8 mouse cellular contexts compared by ENCODE assay signal in genomic region chr17:78937229-78937853, GRCm38 (mm10). TPM values are rescaled to one million over a fixed set of nuclear protein-coding genes. Genes with fewer than 3 reads are reported as not detected.
A peak's percentile ranks its signal among the peaks of the same experiment; 100 is the strongest.
DNase-seq lines count a peak whose midpoint lies in the region; ATAC-seq lines count a peak whose summit lies in the region.
"Had no signal": no experiment of that assay in that cellular context is flagged by ENCODE, and none has a peak within 500 bp of the region (broad histone marks: within the 10 kb centered on the region; RNA-seq: fewer than 3 reads in every experiment).

No protein-coding gene starts in this region.

- H3K4me3 ChIP-seq in megakaryocyte, embryonic 14.5 days (replicated peaks): peak overlapping the region; percentile 94
- H3K4me3 ChIP-seq in erythroblast, embryonic 14.5 days (replicated peaks): peak overlapping the region; percentile 70
- H3K4me3 ChIP-seq in intestine, embryonic 16.5 days (ENCODE audit: low read length): peak overlapping the region; percentile 91
- H3K4me3 ChIP-seq in neural tube, embryonic 14.5 days (ENCODE audit: low read depth, low read length): peak overlapping the region; percentile 48

- H3K27ac ChIP-seq in intestine, embryonic 16.5 days (ENCODE audit: low read length): no peak overlapping the region
- H3K27ac ChIP-seq in neural tube, embryonic 14.5 days (ENCODE audit: low read depth, low read length): peak overlapping the region; percentile 48

- H3K9me3 ChIP-seq in megakaryocyte, embryonic 14.5 days: no peaks in the 10 kb centered on the region
- H3K9me3 ChIP-seq in erythroblast, embryonic 14.5 days (ENCODE audit: control insufficient read depth, low read length): no peaks in the 10 kb centered on the region
- H3K9me3 ChIP-seq in intestine, embryonic 16.5 days (ENCODE audit: control insufficient read depth, low read length): no peaks in the 10 kb centered on the region
- H3K9me3 ChIP-seq in neural tube, embryonic 14.5 days (ENCODE audit: control insufficient read depth, low read length): no peaks in the 10 kb centered on the region

- H3K9ac ChIP-seq in intestine, embryonic 16.5 days (ENCODE audit: low read depth, low read length): peak overlapping the region; percentile 88
- peak overlapping the region; percentile 44 for H3K9ac ChIP-seq in neural tube, embryonic 14.5 days (replicated peaks; ENCODE audit: low read depth, low read length)

- no peak for DNase-seq in layer of hippocampus, postnatal 25 days (ENCODE audit: extremely low spot score in 1 of 2, low spot score in 1 of 2)
- DNase-seq in kidney, adult 11 months: no peak

- 8% methylated on average over 26 of the region's 26 CpGs for WGBS in intestine, embryonic 16.5 days
- 10% methylated on average over 26 of the region's 26 CpGs for WGBS in neural tube, embryonic 14.5 days

- H3K27me3 ChIP-seq in megakaryocyte, embryonic 14.5 days (replicated peaks): no peaks in the 10 kb centered on the region
- no peaks in the 10 kb centered on the region for H3K27me3 ChIP-seq in erythroblast, embryonic 14.5 days (ENCODE audit: control insufficient read depth)
- H3K27me3 ChIP-seq in intestine, embryonic 16.5 days (replicated peaks; ENCODE audit: control insufficient read depth, insufficient read depth, low read length): no peaks in the 10 kb centered on the region
- H3K27me3 ChIP-seq in neural tube, embryonic 14.5 days (ENCODE audit: control insufficient read depth, insufficient read depth, low read length): no peaks in the 10 kb centered on the region

- no peak for ATAC-seq in megakaryocyte, adult 5-6 weeks (ENCODE audit: poor library complexity, severe bottlenecking)
- ATAC-seq in intestine, embryonic 16.5 days: peak; percentile 31; the same call in 1 of the 2 replicates
- peak; percentile 33 for ATAC-seq in neural tube, embryonic 14.5 days (ENCODE audit: low read depth)

- peaks cover 49% of the 10 kb centered on the region for H3K36me3 ChIP-seq in megakaryocyte, embryonic 14.5 days (replicated peaks; ENCODE audit: low read length)
- peaks cover 38% of the 10 kb centered on the region for H3K36me3 ChIP-seq in erythroblast, embryonic 14.5 days (ENCODE audit: control insufficient read depth)
- H3K36me3 ChIP-seq in intestine, embryonic 16.5 days (ENCODE audit: control insufficient read depth, insufficient read depth, low read length): 0 out of 2 replicates have a peak, but pooled peaks cover 6% of the 10 kb centered on the region
- peaks cover 29% of the 10 kb centered on the region; the same call in 1 of the 2 replicates for H3K36me3 ChIP-seq in neural tube, embryonic 14.5 days (ENCODE audit: control insufficient read depth, insufficient read depth, low read length)

- H3K4me1 ChIP-seq in megakaryocyte, embryonic 14.5 days: peaks cover 44% of the 10 kb centered on the region
- H3K4me1 ChIP-seq in erythroblast, embryonic 14.5 days (ENCODE audit: control insufficient read depth): peaks cover 41% of the 10 kb centered on the region
- peaks cover 16% of the 10 kb centered on the region for H3K4me1 ChIP-seq in intestine, embryonic 16.5 days (ENCODE audit: control insufficient read depth, insufficient read depth, low read length)
- H3K4me1 ChIP-seq in neural tube, embryonic 14.5 days (ENCODE audit: control insufficient read depth, insufficient read depth, low read length): peaks cover 11% of the 10 kb centered on the region; the same call in 1 of the 2 replicates

- H3K4me2 ChIP-seq in intestine, embryonic 16.5 days (ENCODE audit: low read depth, low read length): peak overlapping the region; percentile 83
- H3K4me2 ChIP-seq in neural tube, embryonic 14.5 days (ENCODE audit: low read depth, low read length): peak overlapping the region; percentile 78

RNA-seq across cellular contexts. Expression of gene Ndufaf7, which starts 0.4 kb away (rescaled TPM):
- 2.2 TPM in 1 of 2 replicates, not detected in the other for polyA plus RNA-seq in megakaryocyte, embryonic 14.5 days (2012; ENCODE audit: insufficient read depth, low replicate concordance)
- total RNA-seq in megakaryocyte, adult 5-6 weeks (2015): 61.6 and 64.7 TPM in 2 replicates
- total RNA-seq in megakaryocyte, adult 5-6 weeks (2017): 40.6 and 54.7 TPM in 2 replicates
- 0.04 and 0.08 TPM in 2 replicates for polyA plus RNA-seq in erythroblast, embryonic 14.5 days (2012)
- 46.7 and 50.1 TPM in 2 replicates for polyA plus RNA-seq in intestine, embryonic 16.5 days (2015; fragmentation: Nextera tagmentation; extraction: Ambion mirVana)
- polyA plus RNA-seq in neural tube, embryonic 14.5 days (2014; fragmentation: Nextera tagmentation; extraction: Ambion mirVana): 62.5 and 68.8 TPM in 2 replicates
- 10 to 100 TPM; 52.7 to 58.2 TPM for total RNA-seq in layer of hippocampus, postnatal 25 days (2021)

RNA-seq across cellular contexts. Expression of gene Cebpz, which starts 0.5 kb away (rescaled TPM):
- polyA plus RNA-seq in megakaryocyte, embryonic 14.5 days (2012; ENCODE audit: insufficient read depth, low replicate concordance): 6.0 TPM in 1 of 2 replicates, not detected in the other
- total RNA-seq in megakaryocyte, adult 5-6 weeks (2015): 32.9 and 40.2 TPM in 2 replicates
- 101 and 115 TPM in 2 replicates for total RNA-seq in megakaryocyte, adult 5-6 weeks (2017)
- 0.85 and 1.3 TPM in 2 replicates for polyA plus RNA-seq in erythroblast, embryonic 14.5 days (2012)
- 38.9 and 41.7 TPM in 2 replicates for polyA plus RNA-seq in intestine, embryonic 16.5 days (2015; fragmentation: Nextera tagmentation; extraction: Ambion mirVana)
- polyA plus RNA-seq in neural tube, embryonic 14.5 days (2014; fragmentation: Nextera tagmentation; extraction: Ambion mirVana): 43.5 and 45.3 TPM in 2 replicates
- total RNA-seq in layer of hippocampus, postnatal 25 days (2021): 10 to 100 TPM; 32.5 to 32.9 TPM

RNA-seq across cellular contexts. Expression of gene Cebpzos, which starts 21.0 kb away (rescaled TPM):
- polyA plus RNA-seq in megakaryocyte, embryonic 14.5 days (2012; ENCODE audit: insufficient read depth, low replicate concordance): 4.5 TPM in 1 of 2 replicates, not detected in the other
- 28.2 and 36.8 TPM in 2 replicates for total RNA-seq in megakaryocyte, adult 5-6 weeks (2015)
- total RNA-seq in megakaryocyte, adult 5-6 weeks (2017): 36.5 and 56.0 TPM in 2 replicates
- not detected in 2 replicates for polyA plus RNA-seq in erythroblast, embryonic 14.5 days (2012)
- 120 and 124 TPM in 2 replicates for polyA plus RNA-seq in intestine, embryonic 16.5 days (2015; fragmentation: Nextera tagmentation; extraction: Ambion mirVana)
- polyA plus RNA-seq in neural tube, embryonic 14.5 days (2014; fragmentation: Nextera tagmentation; extraction: Ambion mirVana): 114 and 118 TPM in 2 replicates
- total RNA-seq in layer of hippocampus, postnatal 25 days (2021): 10 to 100 TPM; 25.7 to 35.0 TPM

RNA-seq across cellular contexts. Expression of gene Sult6b1, which starts 30.5 kb away (rescaled TPM):
- not detected in 2 replicates for polyA plus RNA-seq in megakaryocyte, embryonic 14.5 days (2012; ENCODE audit: insufficient read depth, low replicate concordance)
- not detected in 2 replicates for total RNA-seq in megakaryocyte, adult 5-6 weeks (2015)
- 1.4 TPM in 1 of 2 replicates, not detected in the other for total RNA-seq in megakaryocyte, adult 5-6 weeks (2017)
- polyA plus RNA-seq in erythroblast, embryonic 14.5 days (2012): not detected in 2 replicates
- 0.12 and 0.18 TPM in 2 replicates for polyA plus RNA-seq in intestine, embryonic 16.5 days (2015; fragmentation: Nextera tagmentation; extraction: Ambion mirVana)
- not detected in 2 replicates for polyA plus RNA-seq in neural tube, embryonic 14.5 days (2014; fragmentation: Nextera tagmentation; extraction: Ambion mirVana)
- total RNA-seq in layer of hippocampus, postnatal 25 days (2021): not detected
- total RNA-seq: common myeloid progenitor, adult 5-6 weeks had no signal

RNA-seq across cellular contexts. Expression of gene Eif2ak2, which starts 55.0 kb away (rescaled TPM):
- polyA plus RNA-seq in megakaryocyte, embryonic 14.5 days (2012; ENCODE audit: insufficient read depth, low replicate concordance): 7.4 TPM in 1 of 2 replicates, not detected in the other
- total RNA-seq in megakaryocyte, adult 5-6 weeks (2015): 22.9 and 27.2 TPM in 2 replicates
- 48.4 and 58.0 TPM in 2 replicates for total RNA-seq in megakaryocyte, adult 5-6 weeks (2017)
- polyA plus RNA-seq in erythroblast, embryonic 14.5 days (2012): 0.05 and 0.49 TPM in 2 replicates
- polyA plus RNA-seq in intestine, embryonic 16.5 days (2015; fragmentation: Nextera tagmentation; extraction: Ambion mirVana): 11.0 and 14.5 TPM in 2 replicates
- 1.3 and 2.8 TPM in 2 replicates for polyA plus RNA-seq in neural tube, embryonic 14.5 days (2014; fragmentation: Nextera tagmentation; extraction: Ambion mirVana)
- 1 to 10 TPM; 4.1 to 5.9 TPM for total RNA-seq in layer of hippocampus, postnatal 25 days (2021)

Comparison
In these comparisons a context has a peak if more than half of its experiments do, and no peak if none do; other contexts are left out.
1. RNA of gene Ndufaf7, which starts 0.4 kb away (polyA plus RNA-seq): 62.5 to 68.8 TPM in neural tube, embryonic 14.5 days and 46.7 to 50.1 TPM in intestine, embryonic 16.5 days; 2.2 TPM in megakaryocyte, embryonic 14.5 days and 0.04 to 0.08 TPM in erythroblast, embryonic 14.5 days; every median in the first group is over 10 times any median in the second.
2. RNA of gene Cebpzos, which starts 21.0 kb away (polyA plus RNA-seq): 120 to 124 TPM in intestine, embryonic 16.5 days and 114 to 118 TPM in neural tube, embryonic 14.5 days; 4.5 TPM in megakaryocyte, embryonic 14.5 days and not detected in erythroblast, embryonic 14.5 days; every median in the first group is over 10 times any median in the second.
3. Peak in every context shown above with its lines, with median percentiles within 50 percentile points of each other: H3K4me3 ChIP-seq.